Mouse (Mus musculus): ENCODE results near the gene Gm15262.
"Not testable (repeated sequence)": the region's sequence is repeated elsewhere in the genome, so short reads cannot be mapped to it uniquely, and the experiment has no call there.

The Gm15262 gene

DNA sequence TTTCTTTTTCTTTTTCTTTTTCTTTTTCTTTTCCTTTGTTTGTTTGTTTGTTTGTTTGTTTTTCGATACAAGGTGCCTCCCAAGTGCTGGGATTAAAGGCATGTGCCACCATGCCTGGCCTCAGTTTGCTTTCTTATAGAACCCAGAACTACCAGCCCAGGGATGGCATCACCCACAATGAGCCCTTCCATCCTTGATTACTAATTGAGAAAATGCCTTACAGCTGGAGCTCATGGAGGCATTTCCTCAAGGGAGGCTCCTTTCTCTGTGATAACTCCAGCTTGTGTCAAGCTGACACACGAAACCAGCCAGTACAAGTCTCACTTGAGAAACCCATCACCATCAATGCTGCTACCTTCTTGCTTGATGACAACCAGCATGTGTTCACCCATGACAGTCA is at the start of gene Gm15262:
TSS of gene Gm15262 (plus strand) at position 301 of the 400 bp plus-strand sequence.
- not testable (repeated sequence) for DNase-seq (ENCODE audit: low spot score)

GRCm38 (mm10) chrX:161308131-161308530 is 20.9 kb downstream of the Gm15262 start:
- no peak for DNase-seq (ENCODE audit: low spot score)

- DNase-seq (ENCODE audit: low spot score): no peak
Observed at GRCm38 (mm10) chrX:161316443-161316842, 29.2 kb downstream of the Gm15262 start.

DNA sequence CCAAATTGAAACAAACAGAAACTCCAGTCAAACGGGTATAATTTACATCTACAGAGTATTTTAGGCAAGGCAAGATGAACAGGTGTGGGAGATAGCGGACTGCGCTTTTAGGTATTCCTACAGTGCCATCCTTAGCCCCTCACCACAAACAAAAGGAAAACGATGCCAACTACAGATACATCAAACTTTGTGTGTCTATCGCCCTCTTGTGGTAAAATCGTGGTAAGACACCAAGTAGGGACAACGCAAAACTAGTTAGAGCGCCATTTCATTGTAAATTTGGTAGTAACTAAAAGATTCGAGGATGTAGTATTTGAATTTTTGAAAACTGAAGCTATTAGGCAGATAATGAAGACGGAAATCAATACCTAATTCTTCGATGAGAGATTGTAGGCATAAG is 83.7 kb downstream of the Gm15262 start:
- DNase-seq (ENCODE audit: low spot score): no peak

DNA sequence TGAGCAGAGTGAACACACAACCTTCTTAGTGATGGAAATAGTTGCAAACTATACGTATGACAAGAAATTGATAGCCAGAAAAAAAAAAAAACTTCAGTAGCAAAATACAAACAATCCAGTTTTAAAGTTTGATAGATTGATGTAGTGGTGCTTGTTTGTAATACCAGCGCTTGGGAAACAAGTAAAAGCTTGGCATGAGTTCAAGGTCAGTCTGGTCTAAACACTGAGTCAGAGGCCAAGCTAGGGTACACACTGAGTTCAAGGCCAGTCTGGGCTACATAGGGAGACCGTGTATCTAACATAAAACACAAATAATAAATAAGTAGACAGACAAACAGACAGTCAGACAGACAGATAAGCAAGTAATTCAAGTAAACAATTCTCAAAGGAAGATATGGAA is 84.2 kb downstream of the Gm15262 start:
- no peak for DNase-seq (ENCODE audit: low spot score)

DNA sequence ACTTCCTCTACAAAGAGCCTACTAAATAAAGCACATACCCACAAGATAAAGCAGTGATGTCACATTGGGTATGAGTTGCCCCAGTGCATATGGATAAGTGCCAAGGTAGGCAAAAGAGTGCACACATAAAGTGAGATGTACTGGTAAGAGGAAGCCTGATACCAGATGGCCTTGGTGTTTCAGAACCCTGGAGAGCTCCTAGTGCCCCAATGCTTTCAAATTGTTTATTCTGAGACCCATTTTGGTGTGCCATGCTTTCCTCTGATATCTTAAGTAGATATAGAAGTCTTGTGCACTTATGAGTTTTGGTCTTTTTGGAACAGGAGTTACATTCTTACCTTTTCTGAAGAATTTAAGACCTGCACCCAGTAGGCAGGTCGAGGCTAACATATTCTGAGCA is 88.3 kb downstream of the Gm15262 start:
- DNase-seq (ENCODE audit: low spot score): no peak

- DNase-seq (ENCODE audit: low spot score): no peak
Observed at GRCm38 (mm10) chrX:161385791-161386190, 98.5 kb downstream of the Gm15262 start.

DNA sequence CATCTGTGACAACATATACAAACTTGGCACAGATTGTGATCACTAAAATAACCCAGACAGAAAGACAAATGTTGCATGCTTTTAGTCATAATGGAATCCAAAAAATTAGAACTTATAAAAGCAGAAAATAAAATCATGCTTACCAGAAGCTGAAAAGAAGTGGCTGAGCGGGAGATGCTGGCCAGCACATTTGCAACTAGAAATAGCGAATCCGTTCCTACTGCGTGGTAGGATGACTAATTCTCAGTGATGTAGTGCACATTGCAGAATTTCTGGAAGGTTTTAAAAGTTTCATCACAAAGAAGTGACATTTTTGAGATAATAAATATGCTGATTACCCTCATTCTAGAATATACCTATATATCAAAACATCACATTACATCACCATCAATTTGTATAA is 100.7 kb downstream of the Gm15262 start:
- DNase-seq (ENCODE audit: low spot score): no peak

DNA sequence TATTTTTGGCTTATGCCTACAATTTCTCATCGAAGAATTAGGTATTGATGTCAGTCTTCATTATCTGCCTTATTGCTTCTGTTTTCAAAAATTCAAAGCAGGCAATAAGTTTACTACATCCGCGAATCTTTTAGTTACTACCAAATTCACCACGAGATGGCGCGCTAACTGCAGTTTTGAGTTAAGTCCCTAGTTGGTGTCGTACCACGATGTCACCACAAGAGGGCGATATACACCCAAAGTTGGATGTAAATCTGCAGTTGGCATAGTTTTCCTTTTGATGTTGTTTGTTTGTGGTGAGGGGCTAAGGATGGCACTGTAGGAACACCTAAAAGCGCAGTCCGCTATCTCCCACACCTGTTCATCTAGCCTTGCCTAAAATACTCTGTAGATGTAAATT is 111.9 kb downstream of the Gm15262 start:
- DNase-seq (ENCODE audit: low spot score): peak; percentile 29

GRCm38 (mm10) chrX:161411151-161411550 is 123.9 kb downstream of the Gm15262 start:
- DNase-seq (ENCODE audit: low spot score): peak; percentile 7
